Mouse (Mus musculus) heart, adult 8-10 months (tissue): ENCODE data around the gene Sec61a1. TPM values are rescaled to one million over a fixed set of nuclear protein-coding genes. Genes with fewer than 3 reads are reported as not detected.

Source experiments
- DNase-seq: peaks from one replicate; pipeline ENCODE4 v3.0.0; 2022; ENCODE audit warnings: low spot score
- total RNA-seq, 4 experiments: library from RNA; stranded (reverse); gene quantifications; 2 replicates each; pipeline ENCODE4 v1.2.4; 2022

The Sec61a1 gene
- 10 to 100 TPM; 35.1 to 41.5 (median 39.3) TPM for total RNA-seq

DNA sequence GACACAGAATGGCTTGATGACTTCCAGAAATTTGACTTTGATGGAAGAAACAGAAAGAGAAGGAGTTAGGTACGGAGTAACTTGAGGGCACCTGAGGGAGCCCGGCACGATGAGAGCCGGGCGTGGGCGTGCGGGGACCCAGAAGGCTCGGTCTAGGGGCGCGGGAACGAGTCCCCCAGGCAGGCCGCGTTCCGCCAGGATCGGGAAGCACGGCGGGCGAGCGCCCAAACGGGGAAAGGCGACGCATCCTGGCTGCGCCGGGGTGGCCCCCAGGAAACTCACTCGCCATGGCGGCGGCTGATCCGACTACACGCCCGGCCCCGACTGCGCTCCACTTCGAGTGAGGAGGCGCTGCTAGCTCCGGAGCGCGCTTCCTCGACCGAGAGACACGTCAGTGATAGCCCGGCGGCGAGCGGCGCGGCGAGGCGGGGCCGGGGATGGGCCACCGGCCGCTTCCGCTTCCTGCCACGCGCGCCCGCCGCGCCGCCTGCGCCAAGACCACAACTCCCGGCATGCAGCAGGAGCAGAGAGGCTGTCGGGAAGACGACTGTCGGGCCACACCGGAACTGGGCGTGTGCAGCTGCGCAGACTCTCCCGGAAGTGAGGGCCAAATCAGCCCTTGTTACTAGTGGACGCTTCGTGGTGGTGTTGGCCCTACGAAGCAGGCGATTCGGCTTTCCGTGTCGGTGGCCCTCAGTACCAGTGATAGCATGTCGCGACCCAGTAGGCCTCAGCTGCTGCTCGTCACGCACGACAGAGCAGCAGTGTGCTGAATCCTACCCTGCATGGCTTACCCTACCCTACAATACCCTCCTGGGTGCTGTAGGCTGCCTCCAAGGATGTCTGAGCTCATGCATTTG is at the start of gene Sec61a1:
Gene Sec61a1 (minus strand): TSS at position 502 of the 860 bp plus-strand sequence.
- DNase-seq = peak; percentile 96

DNA sequence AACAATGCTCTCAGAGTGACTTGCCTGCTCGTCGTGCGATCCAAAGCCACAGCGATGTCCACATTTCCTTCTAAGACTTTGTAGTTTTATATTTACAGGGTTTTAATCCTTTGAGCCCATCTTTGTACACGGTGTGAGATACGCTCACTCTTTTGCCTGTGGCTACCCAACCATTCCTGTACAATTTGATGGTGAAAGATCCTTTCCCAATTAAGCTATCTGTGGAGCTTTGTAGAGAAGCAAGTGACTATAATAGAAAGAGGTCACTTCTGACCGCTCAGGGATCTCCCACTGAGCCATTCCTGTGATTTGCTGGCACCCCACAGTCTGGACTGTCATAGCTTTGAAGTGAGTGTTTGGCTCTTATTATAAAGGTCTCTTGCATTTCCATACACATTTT is 48.0 kb upstream of the Sec61a1 start:
- DNase-seq = no peak

DNA sequence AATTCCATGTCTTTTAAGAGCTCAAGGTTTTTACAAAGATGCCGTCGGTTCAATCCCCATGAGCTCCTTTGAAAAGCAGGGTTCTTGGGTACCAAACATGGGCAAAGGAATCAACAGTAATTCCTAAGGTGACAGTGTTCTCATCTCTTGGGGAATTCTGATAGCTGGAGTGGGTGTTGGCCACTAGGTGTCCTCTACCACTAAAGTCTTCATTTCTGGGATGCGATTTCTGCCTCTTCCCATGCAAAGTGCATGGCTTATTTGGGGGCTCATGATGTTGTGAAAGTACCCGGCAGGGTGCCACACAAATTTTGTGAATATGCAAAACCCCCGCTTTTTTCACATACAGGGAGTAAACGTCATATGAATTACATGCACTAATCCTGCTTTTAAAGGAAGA is 46.3 kb upstream of the Sec61a1 start:
- DNase-seq = no peak

DNA sequence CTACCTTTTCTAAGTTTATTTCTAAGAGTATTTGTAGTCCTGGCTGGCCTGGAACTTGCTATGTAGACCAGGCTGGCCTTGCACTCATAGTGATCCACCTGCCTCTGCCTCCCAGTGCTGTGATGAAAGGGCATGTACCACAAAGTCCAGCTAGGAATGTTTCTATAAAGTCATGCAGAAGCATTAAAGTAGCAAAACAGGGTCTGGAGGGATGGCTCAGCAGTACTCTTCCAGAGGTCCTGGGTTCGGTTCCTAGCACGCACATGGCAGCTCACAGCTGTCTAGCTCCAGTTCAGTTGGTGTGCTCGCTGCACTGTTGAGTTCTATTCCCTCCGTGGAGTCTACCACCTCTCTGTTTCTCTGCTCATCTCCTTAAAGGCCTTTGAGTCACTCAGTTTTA is 41.5 kb upstream of the Sec61a1 start:
- DNase-seq = no peak

DNA sequence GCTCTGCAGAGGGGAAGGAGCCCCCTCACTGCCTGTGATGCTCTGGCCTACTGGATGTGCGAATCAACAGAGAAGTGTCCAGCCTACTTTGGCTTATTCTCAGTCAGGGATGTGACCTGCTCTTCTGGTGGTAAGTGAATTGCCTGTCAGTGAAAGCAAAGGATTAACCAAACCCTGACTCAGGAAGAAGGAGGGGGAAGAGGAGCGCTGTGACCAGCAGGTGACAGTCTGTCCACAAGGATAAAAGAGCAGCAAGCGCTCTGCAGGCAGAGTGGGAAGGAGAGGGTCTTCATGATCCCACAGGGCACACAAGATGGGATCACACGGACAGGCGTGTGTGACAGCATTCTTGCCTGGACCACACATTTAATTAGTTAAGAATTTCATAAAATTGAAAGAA is 41.0 kb upstream of the Sec61a1 start:
- no peak for DNase-seq

DNA sequence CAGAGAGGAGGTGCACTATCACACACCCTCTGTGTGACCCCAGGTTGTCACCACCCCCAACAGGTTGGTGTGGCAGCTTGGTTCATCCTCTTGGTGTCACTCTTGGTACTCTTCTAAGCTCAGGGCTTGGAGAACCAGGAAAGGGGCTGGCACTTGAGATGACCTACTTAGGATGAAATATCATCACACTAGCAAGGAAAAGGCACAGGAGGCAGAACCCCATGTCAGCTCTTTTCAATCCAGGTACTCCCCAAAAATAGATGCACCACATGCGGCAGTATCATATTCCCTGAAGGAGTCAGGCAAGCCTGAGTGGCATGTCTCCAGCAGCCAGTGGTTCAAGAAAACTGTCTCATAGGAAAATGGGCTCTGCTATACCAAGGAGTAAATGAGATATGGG is 39.4 kb upstream of the Sec61a1 start:
- no peak for DNase-seq

DNA sequence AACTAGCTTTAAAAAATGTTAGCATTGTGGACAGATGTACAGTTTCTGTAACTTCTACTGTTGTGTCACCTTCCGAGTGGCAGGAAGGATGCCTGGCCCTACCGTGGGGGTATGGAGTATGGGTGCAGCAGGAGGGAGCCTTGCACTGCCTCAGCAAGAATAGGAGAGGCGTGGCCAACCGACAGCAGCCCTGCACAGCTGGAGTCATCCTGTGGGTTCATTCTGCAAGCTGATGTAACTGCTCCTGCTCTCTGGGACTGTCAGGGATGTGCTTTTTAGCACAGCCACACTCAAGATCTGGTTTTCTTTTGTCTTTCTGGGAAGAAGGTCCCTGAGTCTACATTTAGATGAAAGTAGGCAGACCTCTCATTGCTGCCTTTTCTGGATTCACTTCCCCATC is 38.8 kb upstream of the Sec61a1 start:
- no peak for DNase-seq

DNA sequence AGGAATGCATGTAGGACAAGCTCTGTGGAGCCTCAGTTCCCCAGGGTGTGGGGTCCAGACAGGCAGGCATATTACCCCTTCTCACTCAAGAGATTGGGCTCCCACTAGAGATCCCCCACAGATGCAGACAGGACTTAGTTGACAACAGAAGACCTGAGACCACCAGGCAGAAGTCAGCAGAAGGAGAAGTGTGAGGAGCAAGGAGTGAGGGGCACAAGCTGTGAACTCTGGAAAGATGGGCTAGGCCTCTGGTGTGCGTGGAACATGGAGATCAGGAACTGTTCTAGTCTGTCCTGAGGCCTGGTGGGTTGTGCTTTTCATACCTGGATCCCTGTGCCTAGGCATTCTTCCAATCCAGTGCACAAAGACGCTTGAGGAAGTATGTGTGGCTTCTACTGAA is 31.2 kb upstream of the Sec61a1 start:
- no peak for DNase-seq

DNA sequence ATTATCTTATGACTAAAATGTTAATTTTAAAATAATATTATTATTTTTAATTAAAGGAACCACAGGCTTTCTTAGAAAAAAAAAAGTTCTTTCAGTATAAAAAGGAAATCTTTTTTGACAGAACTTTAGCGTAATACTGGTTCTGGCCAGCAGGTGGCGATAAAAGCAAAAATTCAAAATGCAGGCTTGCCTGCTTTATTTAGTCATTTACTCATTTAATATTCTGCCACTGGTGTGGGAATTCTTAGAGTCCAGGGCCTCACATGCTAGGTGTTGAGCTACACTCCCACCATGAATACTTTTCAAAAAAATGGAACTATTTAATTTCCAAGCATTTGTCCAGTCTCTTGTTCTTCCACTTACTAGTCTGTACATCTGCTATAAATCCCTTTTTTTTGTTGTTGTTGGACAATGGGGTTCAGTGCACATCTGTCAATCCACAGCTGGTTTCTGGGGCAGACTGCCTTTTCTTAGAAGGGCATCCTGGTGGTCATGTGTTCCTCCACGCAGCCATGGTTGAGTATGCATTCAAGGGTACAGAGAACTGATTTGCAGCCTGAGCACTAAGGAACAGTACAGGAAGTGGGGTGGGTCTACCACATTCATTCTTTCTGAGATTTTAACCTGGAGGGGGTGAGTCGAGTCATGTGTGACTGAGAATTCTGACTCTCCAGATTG is 30.6 kb upstream of the Sec61a1 start:
- peak; percentile 52 for DNase-seq

DNA sequence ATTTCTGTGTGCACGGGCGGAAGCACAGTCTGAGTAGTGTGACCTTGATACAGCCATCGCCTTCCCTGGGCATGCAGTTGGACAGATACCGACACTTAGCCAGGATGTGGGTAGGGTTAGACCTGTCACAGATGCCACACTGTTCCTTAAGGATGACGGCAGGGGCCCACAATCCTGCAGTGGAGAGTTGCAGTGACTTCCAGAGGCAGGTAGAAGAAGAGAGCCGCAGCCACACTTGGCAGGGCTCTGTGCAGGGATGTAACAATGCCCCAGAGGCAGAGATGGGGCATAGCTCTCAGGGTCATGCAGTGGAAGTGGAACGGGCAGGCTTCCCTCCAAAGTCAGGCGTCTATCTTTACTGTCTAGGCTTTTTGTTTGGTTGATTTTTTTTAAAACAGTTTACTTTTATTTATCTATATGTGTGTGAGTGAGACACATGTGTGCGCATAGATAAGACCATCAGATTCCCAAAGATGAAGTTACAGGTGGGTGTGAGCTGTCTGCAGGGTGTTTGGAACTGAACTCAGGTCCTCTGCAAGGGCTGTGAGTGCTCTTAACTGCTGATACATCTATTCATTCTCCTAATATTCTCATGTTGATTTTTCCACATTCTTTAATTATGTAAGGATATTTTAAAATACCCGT is 29.8 kb upstream of the Sec61a1 start:
- DNase-seq = no peak

DNA sequence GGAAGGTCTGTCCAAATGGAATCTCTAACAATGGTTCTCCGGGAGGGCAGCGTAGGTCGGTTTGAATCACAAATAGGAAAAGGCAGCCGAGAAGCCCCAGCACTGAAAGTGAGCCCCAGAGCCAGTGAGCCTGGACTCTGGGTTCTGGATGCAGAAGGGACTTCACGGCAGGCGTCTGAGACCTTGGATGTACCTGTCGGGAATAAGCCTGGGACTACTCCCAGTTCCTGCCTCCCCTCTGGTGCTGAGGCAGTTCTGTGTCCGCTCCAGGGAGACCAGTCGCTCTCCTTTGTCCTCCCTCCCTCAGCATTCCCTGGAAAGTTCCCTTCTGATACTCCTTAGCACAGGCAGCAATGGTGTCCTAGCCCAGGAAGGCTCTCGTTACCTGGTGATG is 26.7 kb upstream of the Sec61a1 start:
- no peak for DNase-seq

DNA sequence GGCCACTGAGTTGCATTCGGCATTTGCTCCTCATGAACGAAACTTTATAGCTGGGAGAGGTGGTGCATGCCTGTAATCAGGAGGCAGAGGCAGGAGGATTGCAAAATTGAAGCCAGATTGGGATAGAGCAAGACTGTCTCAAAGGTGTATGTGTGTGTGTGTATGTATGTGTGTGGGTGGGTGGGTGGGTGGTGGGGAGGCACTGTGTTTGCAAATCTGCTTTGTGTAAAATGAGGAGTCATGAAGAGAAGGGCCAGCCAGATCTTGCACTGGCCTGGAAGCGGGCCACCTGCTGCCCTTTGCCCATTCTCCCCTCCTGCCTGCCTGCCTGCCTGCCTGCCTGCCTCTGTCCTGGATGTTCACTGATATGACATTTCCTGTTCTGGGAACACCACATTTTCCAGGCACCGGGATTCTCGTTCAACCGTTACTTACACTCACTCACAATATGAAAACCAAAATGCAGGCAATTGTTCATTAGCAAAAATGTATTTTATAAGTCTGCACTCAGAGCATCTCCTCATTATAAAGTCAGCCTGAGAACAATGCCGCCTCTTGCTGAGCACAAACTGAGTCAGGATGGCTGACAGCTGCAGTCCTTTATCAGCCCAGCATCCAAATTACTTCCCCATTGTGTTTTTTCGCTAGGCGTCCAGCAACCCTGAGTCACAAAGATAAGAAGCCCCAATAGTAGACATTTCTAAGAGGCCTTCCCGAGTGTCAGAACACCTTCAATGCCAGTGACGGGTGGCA is 26.1 kb upstream of the Sec61a1 start:
- no peak for DNase-seq

DNA sequence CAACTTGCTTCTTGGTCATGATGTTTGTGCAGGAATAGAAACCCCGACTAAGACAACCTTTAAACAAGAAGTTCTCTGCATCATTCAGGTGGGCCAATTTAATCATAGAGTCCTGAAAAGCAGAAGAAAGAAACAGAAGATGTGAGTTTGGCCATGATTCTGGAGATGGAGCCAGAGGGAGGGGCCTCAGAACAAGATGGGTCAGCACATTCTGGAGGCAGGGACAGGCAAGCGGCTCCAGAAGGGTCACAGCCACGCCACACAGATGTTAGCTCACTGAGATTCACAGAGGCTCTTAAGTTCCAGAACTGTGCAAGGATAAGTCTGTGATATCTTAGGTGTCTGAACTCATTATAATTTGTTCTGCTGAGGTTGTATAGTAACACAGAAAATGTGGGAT is 25.5 kb upstream of the Sec61a1 start:
- DNase-seq = no peak

DNA sequence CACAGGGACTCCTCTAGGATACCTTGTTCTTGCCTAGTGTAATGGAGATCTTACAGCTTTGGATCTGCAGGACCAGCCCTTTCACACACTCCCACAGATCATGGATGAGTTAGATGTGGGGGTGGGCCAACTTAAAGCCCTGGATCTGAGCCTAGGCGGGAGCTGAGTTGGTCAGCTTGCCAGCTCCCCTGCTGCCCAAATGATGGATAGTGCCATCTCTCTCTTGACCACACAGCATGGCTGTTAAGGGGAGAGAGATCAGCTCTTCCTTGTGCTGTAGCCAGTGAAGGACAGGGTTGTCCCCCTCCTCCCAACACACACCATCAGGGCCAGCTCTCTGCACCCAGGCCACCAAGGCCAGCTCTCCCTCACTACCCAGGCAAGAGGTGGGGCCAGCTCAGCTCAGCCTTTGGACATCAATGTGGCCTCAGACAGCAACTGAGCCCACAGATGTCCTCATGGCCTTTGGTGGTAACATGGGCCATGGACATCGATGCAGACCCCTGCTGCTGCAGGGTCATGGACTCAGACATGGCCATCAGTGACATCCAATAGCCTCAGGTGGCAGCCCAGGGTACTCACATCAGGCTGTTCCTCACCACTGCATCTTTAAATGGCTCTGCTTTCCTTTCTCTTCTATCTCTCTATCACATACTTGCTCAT is 21.5 kb upstream of the Sec61a1 start:
- DNase-seq = no peak

DNA sequence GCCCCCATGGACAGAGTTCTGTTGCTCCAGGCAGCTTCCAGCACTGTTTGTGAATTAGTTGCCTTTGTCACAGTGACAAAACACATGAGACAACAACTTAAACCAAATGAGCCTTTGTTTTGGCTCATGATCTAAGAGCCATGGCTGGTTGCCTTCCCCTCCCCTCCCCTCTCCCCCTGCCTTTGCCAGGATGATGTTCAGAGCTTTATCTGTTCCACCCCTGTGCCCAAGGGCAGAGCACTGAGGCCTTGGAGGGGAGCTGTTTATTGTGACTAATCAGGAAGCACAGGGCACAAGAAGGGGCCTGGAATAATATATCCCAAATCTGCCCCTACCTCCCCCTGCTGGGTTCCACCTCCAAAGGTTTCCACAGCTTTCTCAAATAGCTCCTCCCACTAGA is 11.6 kb upstream of the Sec61a1 start:
- no peak for DNase-seq

DNA sequence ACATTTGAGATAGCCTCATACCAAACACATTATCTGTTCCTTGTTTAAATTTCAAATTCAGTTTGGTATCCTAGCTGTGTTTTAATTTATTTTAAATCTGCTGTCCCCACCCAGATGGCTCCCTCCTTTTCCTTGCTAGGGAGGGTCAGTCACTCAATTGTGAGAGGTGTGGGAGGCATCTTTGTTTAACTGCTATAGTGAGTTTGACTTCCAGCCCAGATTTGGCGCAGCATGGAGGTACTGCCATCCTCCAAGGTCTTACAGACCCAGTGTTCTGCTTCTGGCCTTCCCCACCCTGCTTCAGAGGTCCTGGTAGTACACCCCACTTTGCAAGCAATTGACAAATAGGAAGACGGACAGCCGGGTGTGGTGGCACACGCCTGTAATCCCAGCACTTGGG is 5.4 kb upstream of the Sec61a1 start:
- no peak for DNase-seq

DNA sequence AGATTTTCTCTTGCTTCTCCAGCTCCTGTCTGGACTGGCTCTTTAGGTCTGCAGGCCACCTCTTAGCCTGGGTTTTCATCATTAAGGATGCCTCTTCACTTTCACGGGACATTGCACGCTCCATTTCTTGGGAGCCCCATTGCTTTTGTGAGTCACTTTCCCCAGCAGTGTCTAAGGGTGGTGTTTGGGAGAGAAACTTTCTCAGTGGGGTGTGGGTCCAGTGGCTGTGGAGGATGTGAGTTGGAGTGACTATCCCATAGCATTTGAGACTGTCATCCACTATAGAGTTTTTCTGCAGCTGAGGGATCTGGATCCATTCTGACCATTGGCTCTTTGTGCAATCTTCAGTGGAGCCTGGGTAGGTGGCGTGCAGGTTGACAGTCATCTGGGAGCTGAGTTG is 4.7 kb upstream of the Sec61a1 start:
- no peak for DNase-seq

DNA sequence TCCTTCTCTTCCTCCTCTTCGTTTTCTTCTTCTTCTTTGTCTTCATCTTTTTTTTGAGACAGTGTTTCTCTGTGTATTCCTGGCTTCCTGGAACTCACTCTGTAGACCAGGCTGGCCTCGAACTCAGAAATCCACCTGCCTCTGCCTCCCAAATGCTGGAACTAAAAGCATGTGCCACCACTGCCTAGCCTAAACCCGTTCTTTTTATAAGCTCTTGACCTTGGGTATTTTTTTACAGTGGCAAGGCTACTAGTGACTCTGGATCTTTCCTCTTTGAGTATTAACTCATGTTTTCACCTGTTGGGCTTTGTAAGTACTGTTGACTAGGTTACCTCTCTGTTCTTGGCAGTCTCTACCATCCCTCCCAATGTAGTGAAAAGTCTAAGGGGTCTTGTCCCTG is 4.3 kb upstream of the Sec61a1 start:
- no peak for DNase-seq

DNA sequence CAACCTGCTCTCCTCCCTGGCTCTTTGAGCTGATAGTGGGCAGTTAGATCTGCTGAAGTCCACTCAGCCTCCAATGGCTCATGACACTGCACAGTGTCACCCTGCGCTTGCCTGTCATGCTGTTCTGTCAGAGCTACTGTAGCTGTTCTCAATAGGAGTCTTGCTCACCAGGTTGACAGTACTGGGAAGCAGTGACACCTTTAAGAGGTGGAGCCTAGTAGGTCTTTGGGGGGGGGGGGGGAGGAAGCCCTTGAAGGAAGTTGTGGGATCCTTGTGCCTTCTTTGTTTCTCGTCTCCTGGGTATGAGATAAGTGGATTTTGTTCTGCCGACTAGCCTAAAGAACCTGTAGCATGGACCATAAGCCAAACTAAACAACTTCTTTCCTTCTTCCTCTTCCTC is 3.9 kb upstream of the Sec61a1 start:
- no peak for DNase-seq

DNA sequence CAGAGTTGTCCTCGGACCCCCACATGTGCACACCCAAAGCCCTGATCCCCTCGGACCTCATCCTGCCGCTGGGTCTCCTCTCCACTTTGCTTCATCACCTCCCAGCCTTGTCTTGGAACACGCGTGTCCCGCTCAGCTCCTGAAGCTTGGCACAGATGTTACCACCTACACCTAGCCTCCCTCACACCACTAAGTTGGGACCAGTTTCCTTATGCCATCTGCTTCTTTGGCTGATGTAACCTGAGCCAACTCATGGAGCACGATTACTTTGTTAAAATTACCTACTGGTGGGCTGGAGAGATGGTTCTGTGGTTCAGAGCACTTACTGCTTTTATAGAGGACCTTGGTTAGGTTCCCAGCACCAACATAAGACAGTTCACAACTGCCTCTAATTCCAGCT is 3.1 kb upstream of the Sec61a1 start:
- no peak for DNase-seq

DNA sequence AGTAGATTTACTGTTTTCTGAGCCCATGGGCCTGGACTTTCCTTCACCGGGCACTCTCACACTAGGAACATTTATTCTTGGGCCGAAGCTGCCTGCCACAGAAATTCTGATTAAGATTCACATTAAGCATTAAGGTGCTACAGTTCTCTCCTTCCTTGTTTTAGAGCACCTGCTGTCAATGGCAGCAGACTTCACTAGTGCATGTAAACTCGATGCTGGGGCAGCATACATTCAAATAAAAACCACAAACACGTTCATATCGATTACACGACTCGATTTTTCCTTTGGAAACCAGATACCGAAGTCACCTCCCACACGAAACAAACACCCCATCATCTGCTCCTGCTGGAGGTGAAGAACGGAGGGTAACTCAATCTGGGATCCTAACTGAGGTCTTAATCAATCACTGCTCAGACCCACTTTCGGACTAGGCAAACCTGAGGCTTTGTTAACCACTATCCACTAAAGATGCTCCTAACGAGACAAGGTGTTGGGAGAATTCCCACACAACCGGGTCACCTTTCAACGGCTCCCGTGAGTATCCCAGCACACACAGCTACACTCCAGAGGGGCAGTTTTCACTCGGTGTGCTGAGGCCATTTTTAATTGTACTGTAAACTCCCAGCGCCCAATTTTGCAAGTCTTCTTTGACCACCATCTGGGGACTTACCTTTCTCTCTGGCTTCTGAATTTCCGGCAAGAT is 853 bp downstream of the Sec61a1 start:
- peak; percentile 21 for DNase-seq
